Mouse (Mus musculus): ENCODE results near the gene Trappc12. TPM values are rescaled to one million over a fixed set of nuclear protein-coding genes. Genes with fewer than 3 reads are reported as not detected.

Gene Trappc12
- total RNA-seq, 2 experiments from 2014 or later, result 37.7 to 42.1 TPM

DNA sequence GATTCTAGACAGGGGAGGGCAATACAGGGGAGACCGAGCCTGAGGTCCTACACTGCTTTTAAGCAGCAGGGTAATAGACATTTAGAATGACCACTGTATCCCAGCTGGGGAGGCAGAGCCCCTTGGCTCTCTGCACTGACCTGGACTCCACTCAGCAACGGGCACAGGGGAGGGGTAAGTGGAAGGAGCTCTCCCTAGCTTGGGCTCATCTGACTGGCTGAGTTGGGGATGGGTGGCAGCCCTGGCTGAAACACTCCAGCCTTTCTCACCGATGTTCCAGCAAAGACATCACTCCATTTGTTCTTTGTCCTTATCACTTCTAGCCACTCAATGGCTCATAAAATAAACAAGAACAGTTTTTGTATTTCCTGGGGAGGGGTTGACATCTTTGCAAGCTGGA, 56.5 kb downstream of the Trappc12 start:
- no peak for DNase-seq (ENCODE audit: low spot score in 2 of 2)

DNA sequence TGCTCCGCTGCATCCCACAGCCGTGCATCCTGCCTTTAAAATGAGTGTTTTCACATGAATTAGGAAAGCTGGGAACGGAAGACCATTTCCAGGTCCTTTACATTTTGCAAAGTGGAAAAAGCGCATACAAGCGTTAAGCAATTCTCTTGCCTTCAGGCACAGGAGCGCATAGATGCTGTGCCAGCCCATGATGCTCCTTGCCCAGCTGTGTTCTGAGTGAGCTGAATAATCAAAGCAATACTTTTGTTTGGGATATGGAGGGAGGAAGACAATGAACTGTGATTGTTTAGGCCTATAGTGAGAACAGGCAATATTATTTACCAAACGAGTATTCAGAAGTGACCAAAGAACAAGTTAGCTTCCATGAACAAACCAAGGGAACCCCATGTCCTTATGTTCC, 59.5 kb downstream of the Trappc12 start:
- DNase-seq (ENCODE audit: low spot score in 2 of 2), result no peak

DNA sequence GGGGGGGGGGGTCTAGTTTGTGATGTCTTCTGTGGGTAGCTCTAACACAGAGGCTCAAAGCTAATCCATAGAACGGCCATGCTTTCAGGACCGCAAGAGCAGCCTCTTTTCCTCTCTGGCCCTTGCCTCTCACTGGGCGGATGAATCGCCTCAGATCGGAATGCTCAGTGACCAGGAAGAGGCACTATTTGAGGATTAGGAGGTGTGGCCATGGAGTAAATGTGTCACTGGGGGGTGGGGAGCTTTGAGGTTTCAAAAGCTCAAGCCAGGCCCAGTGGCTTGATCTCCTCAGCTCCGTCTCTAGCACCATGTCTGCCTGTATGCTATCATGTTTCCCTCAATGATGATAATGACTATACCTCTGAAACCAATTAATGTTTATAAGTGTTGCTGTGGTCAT, 61.3 kb downstream of the Trappc12 start:
- DNase-seq (ENCODE audit: low spot score in 2 of 2), result no peak

DNA sequence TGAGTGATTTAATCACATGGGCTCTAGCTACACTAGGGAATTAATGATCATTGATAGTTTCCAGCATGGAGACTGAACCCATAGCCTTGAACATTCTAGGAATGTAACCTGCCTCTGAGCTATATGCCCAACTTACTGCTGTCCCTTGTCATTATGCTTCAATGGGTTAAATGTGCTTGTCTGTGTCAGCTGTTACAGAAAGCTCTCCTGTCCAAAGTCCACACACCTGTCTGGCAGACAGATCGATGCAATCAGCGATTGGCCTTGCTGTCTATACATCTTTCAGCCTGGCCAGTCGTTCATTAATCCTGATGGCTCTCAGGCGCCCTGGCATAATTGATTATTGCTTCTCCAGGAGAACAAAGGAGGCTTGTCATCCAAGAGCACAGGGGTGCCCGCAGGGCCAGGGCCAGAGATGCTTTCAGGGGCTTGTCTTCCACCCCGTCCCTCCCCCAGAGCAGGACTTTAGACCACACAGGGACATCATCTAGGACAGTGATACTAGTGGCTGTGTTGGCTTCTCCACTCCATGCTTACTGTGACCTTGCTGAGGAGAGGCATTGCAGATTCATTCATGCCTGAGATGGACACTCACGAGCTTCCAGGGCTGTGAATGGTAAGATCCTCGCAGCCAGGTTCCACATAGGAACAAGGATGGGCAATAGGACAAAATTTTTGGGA, 63.9 kb downstream of the Trappc12 start:
- DNase-seq (ENCODE audit: low spot score in 2 of 2), result no peak

- no peak for DNase-seq (ENCODE audit: low spot score in 2 of 2)
These were observed 64.5 kb downstream of the Trappc12 start for GRCm38 (mm10) chr12:28685771-28686170.

DNA sequence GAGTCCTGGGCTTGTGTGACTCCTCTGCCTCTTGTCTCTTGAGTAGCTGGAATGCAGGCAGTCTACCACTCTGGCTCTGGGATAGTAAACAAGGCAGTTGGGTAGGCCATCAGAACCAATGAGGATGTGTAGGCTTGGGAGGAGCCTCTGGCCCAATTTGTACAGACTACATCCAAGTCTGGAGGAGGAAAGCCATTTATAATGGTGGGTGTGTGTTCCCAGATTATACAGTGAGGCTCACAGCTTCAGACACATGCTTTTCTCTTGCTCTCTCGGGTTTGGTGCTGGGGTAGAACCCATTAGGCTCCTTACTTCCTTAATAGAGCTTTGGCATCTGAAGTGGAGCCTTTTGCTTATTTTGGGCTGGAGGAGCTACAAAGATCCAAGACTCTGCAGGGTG, 65.6 kb downstream of the Trappc12 start:
- DNase-seq (ENCODE audit: low spot score in 2 of 2), result no peak

DNA sequence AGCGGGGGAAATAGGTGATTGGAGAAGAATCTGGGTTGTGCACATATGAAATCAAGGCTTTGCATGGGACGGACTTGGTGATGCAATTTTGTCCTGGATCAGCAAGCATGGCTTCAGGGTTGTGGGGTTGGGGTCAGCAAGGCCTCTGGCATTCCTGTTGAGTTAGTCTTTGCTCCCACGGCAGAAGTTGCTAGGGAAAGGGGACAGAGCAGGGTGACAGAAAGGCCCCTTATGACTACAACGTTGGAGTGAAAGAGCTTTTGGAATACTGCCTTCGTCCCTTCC, 74.4 kb downstream of the Trappc12 start:
- DNase-seq (ENCODE audit: low spot score in 2 of 2), result no peak

DNA sequence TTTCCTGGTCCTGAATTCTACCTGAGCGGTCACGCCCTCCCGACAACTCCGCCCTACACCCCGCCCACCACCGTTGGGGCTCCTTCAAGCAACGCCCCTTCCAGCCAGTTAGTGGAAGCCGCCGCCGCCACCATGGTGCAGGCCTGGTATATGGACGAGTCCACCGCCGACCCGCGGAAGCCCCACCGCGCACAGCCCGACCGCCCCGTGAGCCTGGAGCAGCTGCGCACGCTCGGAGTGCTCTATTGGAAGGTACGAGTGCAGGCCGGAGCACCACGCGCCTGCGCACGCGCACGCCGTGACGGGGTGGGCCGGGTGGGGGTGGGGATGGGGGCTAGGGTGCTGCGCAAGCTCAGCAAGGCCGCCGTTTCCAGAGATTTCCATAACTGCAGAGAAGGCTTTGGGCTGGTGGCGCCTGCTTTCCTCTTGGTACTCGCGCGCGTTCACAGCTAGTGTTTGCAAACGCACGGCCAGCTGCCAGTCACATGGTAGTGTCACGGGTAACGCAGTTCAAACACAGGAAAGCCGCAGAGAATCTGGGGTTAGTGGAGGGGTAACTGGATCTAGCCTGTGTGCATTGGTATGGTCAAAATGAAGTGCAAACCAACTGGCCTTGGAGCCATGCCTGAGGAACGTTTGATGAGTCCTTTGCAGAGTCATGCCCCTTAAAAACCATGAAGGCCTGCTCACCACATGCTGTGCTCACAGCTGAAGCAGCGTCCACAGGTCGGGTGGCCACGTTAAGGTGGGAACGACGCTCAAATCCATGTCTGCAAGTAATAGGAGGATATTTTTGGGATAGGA, 74.9 kb downstream of the Trappc12 start, which contains the start of gene Adi1:
TSS of gene Adi1 (plus strand) at position 111 of the 804 bp plus-strand sequence.
- peak; percentile 60 to 63 for DNase-seq (ENCODE audit: low spot score in 2 of 2)

DNA sequence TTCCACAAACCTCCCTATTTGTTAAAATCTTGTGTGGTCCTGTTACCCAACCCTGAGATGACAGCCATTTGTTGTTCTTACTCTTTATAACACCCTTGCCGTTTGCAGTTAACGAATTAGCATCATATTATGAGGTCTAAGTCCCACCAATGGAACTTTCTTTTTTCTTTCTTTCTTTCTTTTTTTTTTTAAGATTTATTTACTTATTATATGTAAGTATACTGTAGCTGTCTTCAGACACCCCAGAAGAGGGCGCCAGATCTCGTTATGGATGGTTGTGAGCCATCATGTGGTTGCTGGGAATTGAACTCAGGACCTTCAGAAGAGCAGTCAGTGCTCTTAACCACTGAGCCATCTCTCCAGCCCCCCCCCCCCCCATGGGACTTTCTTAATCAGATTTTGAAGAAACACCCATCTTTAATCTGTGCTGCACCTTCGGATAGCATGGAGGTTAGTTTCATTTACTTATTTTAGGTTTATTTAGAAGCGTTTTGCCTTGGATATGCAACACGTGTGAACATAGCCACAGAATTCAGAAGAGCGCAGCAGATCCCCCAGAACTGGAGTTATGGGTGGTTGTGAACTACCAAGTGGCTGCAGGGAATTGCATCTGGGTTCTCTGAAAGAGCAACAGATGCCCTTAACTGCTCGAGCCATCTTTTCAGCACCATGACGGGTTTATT, 76.1 kb downstream of the Trappc12 start:
- no peak for DNase-seq (ENCODE audit: low spot score in 2 of 2)

GRCm38 (mm10) chr12:28667287-28667686, 83.0 kb downstream of the Trappc12 start:
- DNase-seq (ENCODE audit: low spot score in 2 of 2), result no peak

GRCm38 (mm10) chr12:28666734-28667133, 83.5 kb downstream of the Trappc12 start:
- no peak for DNase-seq (ENCODE audit: low spot score in 2 of 2)

DNA sequence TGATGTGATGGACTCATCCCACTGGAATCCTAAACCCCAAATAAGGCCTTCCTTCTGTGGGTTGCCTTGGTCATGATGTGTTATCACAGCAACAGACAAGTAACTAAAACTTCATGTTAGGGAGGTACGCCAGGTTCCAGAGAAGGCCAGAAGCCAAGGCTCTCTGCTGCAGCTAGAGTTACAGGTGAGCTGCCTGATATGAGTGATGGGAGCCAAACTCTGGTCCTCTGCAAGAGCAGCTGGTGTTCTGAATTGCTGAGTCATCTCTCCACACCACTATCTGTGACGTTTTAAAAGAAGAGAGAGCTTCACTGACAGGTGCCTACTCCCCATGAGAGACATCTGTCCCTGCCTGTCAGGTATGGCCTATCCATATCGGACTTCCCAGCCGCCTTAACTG, 87.6 kb downstream of the Trappc12 start:
- DNase-seq (ENCODE audit: low spot score in 2 of 2), result no peak

DNA sequence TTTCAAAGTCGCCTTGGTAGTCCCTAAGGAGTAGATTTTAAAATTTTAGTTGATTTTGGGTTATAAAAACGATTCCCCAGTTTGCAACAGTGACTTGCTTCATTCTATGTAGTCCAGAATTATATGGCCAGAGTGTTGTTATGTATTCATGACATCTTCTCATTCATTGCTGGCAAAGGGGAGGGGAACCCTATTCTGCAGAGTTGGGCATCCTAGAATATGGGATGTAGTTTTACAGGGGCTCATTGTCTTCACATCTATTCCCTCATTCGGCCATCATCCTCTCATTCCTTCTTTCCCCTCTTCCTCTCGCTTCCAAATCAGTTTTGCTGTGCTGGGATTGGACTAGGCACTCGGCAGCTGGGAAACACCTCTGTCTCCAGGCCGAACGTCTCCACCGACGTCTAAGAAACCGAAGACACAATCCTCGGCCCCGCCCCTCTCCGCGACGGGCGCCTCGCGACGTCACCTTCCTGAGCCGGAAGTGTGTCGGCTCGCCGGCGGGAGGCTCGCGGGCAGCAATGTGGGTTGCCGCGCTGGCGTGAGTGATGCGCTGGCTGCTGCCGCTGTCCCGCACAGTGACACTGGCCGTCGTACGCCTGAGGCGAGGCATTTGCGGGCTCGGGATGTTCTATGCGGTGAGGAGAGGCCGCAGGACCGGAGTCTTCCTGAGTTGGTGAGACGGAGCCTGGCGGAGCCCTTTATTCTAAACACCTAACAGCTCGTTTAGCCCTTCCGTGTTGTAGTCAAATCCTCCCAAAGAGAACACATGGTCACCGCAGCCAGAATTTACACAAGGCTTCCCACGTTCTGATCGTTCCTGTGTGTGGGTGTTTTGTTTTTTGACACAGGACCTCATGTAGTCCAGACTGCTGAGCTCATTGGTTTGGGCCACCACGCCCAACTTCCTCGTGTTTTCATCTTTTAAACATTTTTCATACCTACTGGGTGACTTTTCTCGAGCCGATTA, 100.8 kb downstream of the Trappc12 start, which contains the start of gene Rnaseh1:
TSS of gene Rnaseh1 (plus strand) at position 462 of the 970 bp plus-strand sequence.
- peak; percentile 73 to 76 for DNase-seq (ENCODE audit: low spot score in 2 of 2)

Small RNAs within 50 kb of the gene (microRNA-seq; reads per million reads assigned to microRNA genes)
- not detected for gene Mir6937

Other genes starting within 250 kb of the Trappc12 start
- gene Dcdc2c, start 198.1 kb downstream of the Trappc12 start, total RNA-seq (2021), result under 1 TPM; 0.37 to 0.42 TPM
- not detected for gene Allc, start 167.9 kb downstream of the Trappc12 start, total RNA-seq (2021)
- gene Colec11, start 127.1 kb downstream of the Trappc12 start, total RNA-seq (2021), result 1 to 10 TPM; 4.8 to 9.4 TPM
- 100 to 1,000 TPM; 657 to 756 TPM for gene Rps7, start 114.5 kb downstream of the Trappc12 start, total RNA-seq (2021)
- gene Rnaseh1, start 100.9 kb downstream of the Trappc12 start, total RNA-seq (2021), result 10 to 100 TPM; 17.4 to 19.1 TPM
- 10 to 100 TPM; 60.0 to 68.9 TPM for gene Adi1, start 75.2 kb downstream of the Trappc12 start, total RNA-seq (2021)
- gene Eipr1, start 1.3 kb upstream of the Trappc12 start, total RNA-seq (2021), result 10 to 100 TPM; 21.0 to 21.1 TPM

Data from adrenal gland, postnatal 4 days (tissue).